Comparison of ENCODE assay signal across 16 mouse cellular contexts in genomic region chr14:73349061-73349670, GRCm38 (mm10). TPM values are rescaled to one million over a fixed set of nuclear protein-coding genes. Genes with fewer than 3 reads are reported as not detected.
DNase-seq lines count a peak whose midpoint lies in the region; ATAC-seq and TF ChIP-seq lines count a peak whose summit lies in the region.
"Had no signal": no experiment of that assay in that cellular context is flagged by ENCODE, and none has a peak within 500 bp of the region (broad histone marks: within the 10 kb centered on the region; RNA-seq: fewer than 3 reads in every experiment).

No protein-coding gene starts in this region.

- TF ChIP-seq CTCF in lung, embryonic 14.5 days (IDR thresholded peaks at IDR 0.05; ENCODE audit: low read depth): no peak
- no peak for TF ChIP-seq CTCF in forebrain, postnatal 0 days (IDR thresholded peaks at IDR 0.05; ENCODE audit: low read depth)

- no peaks in the 10 kb centered on the region for H3K9me3 ChIP-seq in lung, embryonic 14.5 days (ENCODE audit: low read depth, low read length)
- no peaks in the 10 kb centered on the region for H3K9me3 ChIP-seq in kidney, embryonic 15.5 days (replicated peaks)
- H3K9me3 ChIP-seq in forebrain, postnatal 0 days (ENCODE audit: low read length): no peaks in the 10 kb centered on the region
- H3K9me3 ChIP-seq: forebrain, embryonic 15.5 days; limb, embryonic 15.5 days; midbrain, embryonic 12.5 days had no signal

- H3K9ac ChIP-seq in lung, embryonic 14.5 days: no peak overlapping the region
- H3K9ac ChIP-seq in kidney, embryonic 15.5 days: no peak overlapping the region
- H3K9ac ChIP-seq in forebrain, postnatal 0 days: no peak overlapping the region
- H3K9ac ChIP-seq: forebrain, embryonic 15.5 days; heart, embryonic 12.5 days; limb, embryonic 15.5 days; midbrain, embryonic 12.5 days had no signal

- H3K4me1 ChIP-seq in lung, embryonic 14.5 days (ENCODE audit: insufficient read depth): no peaks in the 10 kb centered on the region
- peaks cover 19% of the 10 kb centered on the region for H3K4me1 ChIP-seq in kidney, embryonic 15.5 days
- no peaks in the 10 kb centered on the region for H3K4me1 ChIP-seq in forebrain, postnatal 0 days (ENCODE audit: insufficient read depth)
- H3K4me1 ChIP-seq: forebrain, embryonic 15.5 days; limb, embryonic 15.5 days had no signal

- no peak overlapping the region for H3K4me3 ChIP-seq in lung, embryonic 14.5 days (ENCODE audit: low read depth, low read length)
- no peak overlapping the region for H3K4me3 ChIP-seq in kidney, embryonic 15.5 days (replicated peaks)
- no peak overlapping the region for H3K4me3 ChIP-seq in forebrain, postnatal 0 days (ENCODE audit: low read depth, low read length)
- H3K4me3 ChIP-seq: forebrain, embryonic 15.5 days; heart, embryonic 12.5 days; limb, embryonic 15.5 days; midbrain, embryonic 12.5 days had no signal

- WGBS in lung, embryonic 14.5 days: 55% methylated on average over 7 of the region's 7 CpGs
- 43% methylated on average over 7 of the region's 7 CpGs for WGBS in kidney, embryonic 15.5 days
- WGBS in forebrain, postnatal 0 days: 67% methylated on average over 7 of the region's 7 CpGs

- ATAC-seq in lung, embryonic 14.5 days (ENCODE audit: insufficient read depth): no peak
- no peak for ATAC-seq in kidney, embryonic 15.5 days (replicated peaks; ENCODE audit: low FRiP score)
- no peak for ATAC-seq in forebrain, postnatal 0 days
- ATAC-seq: forebrain, embryonic 15.5 days; intestine, embryonic 16.5 days; lung, postnatal 0 days had no signal

- no peaks in the 10 kb centered on the region for H3K27me3 ChIP-seq in lung, embryonic 14.5 days (ENCODE audit: insufficient read depth, low read length)
- H3K27me3 ChIP-seq in kidney, embryonic 15.5 days: no peaks in the 10 kb centered on the region
- H3K27me3 ChIP-seq in forebrain, postnatal 0 days (ENCODE audit: insufficient read depth, low read length): no peaks in the 10 kb centered on the region
- H3K27me3 ChIP-seq: forebrain, embryonic 15.5 days; heart, embryonic 12.5 days; limb, embryonic 15.5 days; midbrain, embryonic 12.5 days had no signal

- DNase-seq in embryo, embryonic 10.5 days (ENCODE audit: low spot score): peak; percentile 30
- no peak for DNase-seq in embryo, embryonic 9.5 days (ENCODE audit: extremely low spot score)
- peak; percentile 25 for DNase-seq in lung, embryonic 14.5 days
- DNase-seq in lung, adult 18-20 months: no peak
- DNase-seq in thymus, postnatal 10 days (ENCODE audit: low spot score in 2 of 2): peak; percentile 13 to 41
- no peak for DNase-seq in layer of hippocampus, postnatal 10 days (ENCODE audit: low spot score in 2 of 2)
- no peak for DNase-seq in forebrain, postnatal 0 days
- DNase-seq: cerebellum, postnatal 14 days; right cerebral cortex, postnatal 25 days had no signal

- no peak overlapping the region for H3K4me2 ChIP-seq in lung, embryonic 14.5 days
- no peak overlapping the region for H3K4me2 ChIP-seq in kidney, embryonic 15.5 days
- H3K4me2 ChIP-seq in forebrain, postnatal 0 days (ENCODE audit: low read depth): no peak overlapping the region
- H3K4me2 ChIP-seq: forebrain, embryonic 15.5 days; heart, embryonic 12.5 days; limb, embryonic 15.5 days; midbrain, embryonic 12.5 days had no signal

- no peaks in the 10 kb centered on the region for H3K36me3 ChIP-seq in lung, embryonic 14.5 days (ENCODE audit: insufficient read depth)
- H3K36me3 ChIP-seq in kidney, embryonic 15.5 days: peaks cover 14% of the 10 kb centered on the region; the same call in 1 of the 2 replicates
- H3K36me3 ChIP-seq in forebrain, postnatal 0 days (ENCODE audit: insufficient read depth): no peaks in the 10 kb centered on the region
- H3K36me3 ChIP-seq: midbrain, embryonic 12.5 days had no signal

- H3K27ac ChIP-seq in lung, embryonic 14.5 days (ENCODE audit: low read depth): no peak overlapping the region
- H3K27ac ChIP-seq in kidney, embryonic 15.5 days: peak overlapping the region; percentile 64
- H3K27ac ChIP-seq in forebrain, postnatal 0 days (ENCODE audit: low read depth, low read length): no peak overlapping the region
- H3K27ac ChIP-seq: forebrain, embryonic 15.5 days; limb, embryonic 15.5 days; midbrain, embryonic 12.5 days had no signal

RNA-seq across cellular contexts. Expression of gene Rb1, which starts 23.5 kb away (rescaled TPM):
- 19.3 and 23.9 TPM in 2 replicates for polyA plus RNA-seq in lung, embryonic 14.5 days (2014; fragmentation: Nextera tagmentation; extraction: Ambion mirVana)
- 16.2 and 19.5 TPM in 2 replicates for polyA plus RNA-seq in kidney, embryonic 15.5 days (2015; fragmentation: Nextera tagmentation; extraction: Ambion mirVana)
- total RNA-seq in layer of hippocampus, postnatal 10 days (2021): 10 to 100 TPM; 42.4 to 49.7 TPM
- total RNA-seq in forebrain, postnatal 0 days (2014; rRNA removed): 27.9 and 37.9 TPM in 2 replicates
- polyA plus RNA-seq in forebrain, postnatal 0 days (2015; fragmentation: Nextera tagmentation; extraction: Ambion mirVana): 16.2 and 20.6 TPM in 2 replicates

RNA-seq across cellular contexts. Expression of gene Itm2b, which starts 35.9 kb away (rescaled TPM):
- 630 and 663 TPM in 2 replicates for polyA plus RNA-seq in lung, embryonic 14.5 days (2014; fragmentation: Nextera tagmentation; extraction: Ambion mirVana)
- 910 and 925 TPM in 2 replicates for polyA plus RNA-seq in kidney, embryonic 15.5 days (2015; fragmentation: Nextera tagmentation; extraction: Ambion mirVana)
- total RNA-seq in layer of hippocampus, postnatal 10 days (2021): 100 to 1,000 TPM; 792 to 848 TPM
- 317 and 332 TPM in 2 replicates for total RNA-seq in forebrain, postnatal 0 days (2014; rRNA removed)
- polyA plus RNA-seq in forebrain, postnatal 0 days (2015; fragmentation: Nextera tagmentation; extraction: Ambion mirVana): 802 and 892 TPM in 2 replicates

Comparison
In these comparisons a context has a peak if more than half of its experiments do, and no peak if none do; other contexts are left out.
1. DNase-seq: peak in embryo, embryonic 10.5 days (single experiment), lung, embryonic 14.5 days (single experiment) and thymus, postnatal 10 days (2 of 2); none in embryo, embryonic 9.5 days (single experiment), lung, adult 18-20 months (0 of 2), layer of hippocampus, postnatal 10 days (0 of 2) and forebrain, postnatal 0 days (single experiment).